Mouse (Mus musculus): Measurements from ENCODE around the gene Crabp1.

Gene Crabp1

GRCm38 (mm10) chr9:54770140-54770780, 5.7 kb downstream of the Crabp1 start:
- no peak for DNase-seq (ENCODE audit: low spot score in 2 of 2)

- no peak for DNase-seq (ENCODE audit: low spot score in 2 of 2)
Measured at GRCm38 (mm10) chr9:54776451-54776982, 12.0 kb downstream of the Crabp1 start.

DNA sequence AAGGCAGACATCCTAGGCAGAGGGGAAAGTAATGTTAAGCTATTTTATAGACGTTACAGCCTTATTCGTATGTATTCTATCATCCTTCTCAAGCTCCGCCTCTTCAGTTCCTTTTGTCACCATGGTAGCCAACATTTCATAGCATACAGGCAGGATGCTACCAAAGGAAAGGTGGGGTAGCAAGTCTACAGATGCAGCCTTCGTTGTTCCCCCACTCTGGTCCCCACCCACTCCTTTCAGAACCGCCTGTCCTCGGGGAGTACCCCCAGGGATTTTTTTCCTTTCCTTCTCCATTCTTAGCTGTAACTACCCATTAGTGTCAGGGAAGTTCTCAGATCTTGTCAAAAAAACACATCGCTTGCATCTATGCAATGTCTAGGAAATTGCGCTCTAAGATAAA, 14.7 kb downstream of the Crabp1 start:
- DNase-seq (ENCODE audit: low spot score in 2 of 2): no peak

- DNase-seq (ENCODE audit: low spot score in 2 of 2): no peak
Measured at GRCm38 (mm10) chr9:54782504-54782903, 18.0 kb downstream of the Crabp1 start.

DNA sequence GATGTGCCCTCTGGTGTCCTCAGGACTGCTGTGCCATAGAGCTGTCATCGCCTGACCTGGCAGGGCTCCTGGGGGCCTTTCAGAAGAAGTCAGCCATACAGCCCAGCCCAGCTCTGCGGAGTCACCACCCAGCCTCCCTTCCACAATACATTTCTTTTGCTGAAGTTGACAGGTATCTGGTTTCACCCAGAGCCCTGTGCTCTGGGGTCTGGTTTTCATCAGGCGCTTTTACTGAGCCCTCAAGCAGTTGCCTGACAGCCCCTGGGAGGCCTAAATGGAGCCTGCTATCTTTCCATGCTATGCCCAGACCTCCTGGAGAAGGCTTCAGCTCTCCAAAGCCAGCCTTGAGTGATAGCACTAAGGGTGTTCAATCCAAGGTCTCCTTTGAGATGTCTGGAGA, 19.5 kb downstream of the Crabp1 start:
- DNase-seq (ENCODE audit: low spot score in 2 of 2): no peak

DNA sequence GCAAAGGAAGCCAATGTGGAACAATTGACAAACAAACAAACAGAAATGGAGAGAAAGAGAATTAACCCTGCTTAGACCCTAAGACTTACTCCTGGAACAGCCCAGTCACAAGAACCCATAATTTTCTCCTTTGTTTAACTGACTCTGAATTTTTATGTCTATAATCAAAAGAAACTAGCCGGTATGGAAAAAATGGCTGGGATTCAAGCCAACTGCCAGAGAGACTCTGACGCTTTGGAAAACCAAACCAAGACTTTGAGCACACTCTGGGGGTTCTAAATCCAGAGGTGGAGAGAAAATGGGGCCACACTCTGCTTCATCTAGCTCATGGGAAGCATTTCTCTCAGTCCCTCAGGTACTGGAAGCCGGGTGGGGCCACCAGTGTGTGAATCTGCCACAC, 20.7 kb downstream of the Crabp1 start:
- no peak for DNase-seq (ENCODE audit: low spot score in 2 of 2)

DNA sequence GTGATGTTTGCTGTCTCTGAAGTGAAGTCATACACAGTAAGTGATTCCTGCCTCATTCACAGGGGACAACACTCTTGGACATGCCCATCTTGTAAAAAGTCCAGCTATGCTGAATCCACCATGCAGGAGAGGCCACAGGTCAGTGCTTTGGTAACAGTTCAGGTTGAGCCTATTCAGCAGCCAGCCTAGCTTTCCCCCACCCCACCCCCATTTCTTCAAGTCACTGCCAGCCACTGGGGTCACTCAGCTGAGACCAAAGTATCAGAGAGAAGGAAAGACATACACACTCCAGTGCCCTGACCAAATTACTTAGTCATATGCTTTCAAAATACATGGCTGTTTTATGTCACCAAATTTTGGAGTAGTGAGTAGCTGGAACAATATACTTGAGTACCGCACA, 21.5 kb downstream of the Crabp1 start:
- no peak for DNase-seq (ENCODE audit: low spot score in 2 of 2)

- DNase-seq (ENCODE audit: low spot score in 2 of 2): no peak
Measured at GRCm38 (mm10) chr9:54787760-54788159, 23.2 kb downstream of the Crabp1 start.

DNA sequence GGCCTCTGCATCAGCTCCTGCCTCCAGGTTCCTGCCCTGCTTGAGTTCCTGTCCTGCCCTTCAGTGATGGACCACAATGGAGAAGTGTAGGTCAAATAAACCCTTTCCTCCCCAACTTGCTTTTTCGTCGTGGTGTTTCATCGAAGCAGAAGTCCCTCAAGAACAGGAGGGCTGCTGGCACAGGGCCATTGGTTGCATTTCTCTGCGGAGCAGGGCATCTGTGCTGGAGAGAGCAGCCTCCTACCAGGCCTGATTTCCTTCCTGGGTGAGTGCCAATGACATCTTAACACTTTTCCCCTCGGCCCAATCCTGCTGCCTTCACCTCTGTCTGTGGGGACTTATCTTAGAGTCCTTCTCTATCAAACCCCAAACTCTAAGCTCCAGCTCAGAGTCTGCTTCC, 25.7 kb downstream of the Crabp1 start:
- no peak for DNase-seq (ENCODE audit: low spot score in 2 of 2)

GRCm38 (mm10) chr9:54801460-54801961, 37.0 kb downstream of the Crabp1 start:
- no peak for DNase-seq (ENCODE audit: low spot score in 2 of 2)

GRCm38 (mm10) chr9:54802749-54803679, 38.5 kb downstream of the Crabp1 start:
- no peak for DNase-seq (ENCODE audit: low spot score in 2 of 2)

GRCm38 (mm10) chr9:54804351-54804750, 39.8 kb downstream of the Crabp1 start:
- no peak for DNase-seq (ENCODE audit: low spot score in 2 of 2)

DNA sequence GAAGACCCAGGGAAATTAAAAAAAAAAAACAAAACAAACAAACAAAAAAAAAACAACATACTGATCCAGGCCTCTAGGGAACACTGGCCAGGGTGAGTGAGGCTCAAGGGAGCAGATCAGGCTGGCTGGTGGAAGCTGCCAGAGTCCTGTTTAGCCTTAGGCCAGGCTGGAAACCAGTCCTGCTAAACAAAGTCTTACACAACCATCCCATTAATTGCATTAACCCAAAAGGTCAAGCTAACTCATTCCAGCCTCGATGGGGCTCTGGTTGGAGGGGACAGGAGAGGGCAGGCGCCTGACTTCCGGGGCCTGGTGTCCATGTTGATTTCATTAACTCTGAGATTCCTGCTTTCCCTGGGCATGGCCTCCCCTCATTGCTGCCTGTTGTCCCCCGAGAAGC, 43.2 kb downstream of the Crabp1 start:
- no peak for DNase-seq (ENCODE audit: low spot score in 2 of 2)

DNA sequence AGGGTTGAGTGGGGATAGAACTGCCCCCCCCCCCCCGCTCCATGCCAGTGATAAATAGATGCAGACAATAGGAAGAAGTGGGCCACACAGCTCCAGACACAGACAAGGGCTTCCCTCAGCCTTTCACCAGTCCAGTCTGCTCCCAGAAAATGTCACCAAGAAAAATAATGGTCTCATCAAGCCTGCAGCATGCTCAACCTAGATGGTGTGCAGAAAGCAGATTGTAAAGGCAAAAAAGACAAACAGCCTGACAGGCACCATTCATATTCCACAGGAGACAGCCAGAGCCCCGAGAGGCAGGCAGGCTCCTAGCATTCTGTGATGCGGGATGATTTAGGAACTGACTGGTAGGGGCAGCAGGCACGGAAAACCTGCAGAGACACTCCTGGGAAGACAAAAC, 45.4 kb downstream of the Crabp1 start:
- no peak for DNase-seq (ENCODE audit: low spot score in 2 of 2)

GRCm38 (mm10) chr9:54816508-54817201, 52.1 kb downstream of the Crabp1 start:
- DNase-seq (ENCODE audit: low spot score in 2 of 2): no peak

DNA sequence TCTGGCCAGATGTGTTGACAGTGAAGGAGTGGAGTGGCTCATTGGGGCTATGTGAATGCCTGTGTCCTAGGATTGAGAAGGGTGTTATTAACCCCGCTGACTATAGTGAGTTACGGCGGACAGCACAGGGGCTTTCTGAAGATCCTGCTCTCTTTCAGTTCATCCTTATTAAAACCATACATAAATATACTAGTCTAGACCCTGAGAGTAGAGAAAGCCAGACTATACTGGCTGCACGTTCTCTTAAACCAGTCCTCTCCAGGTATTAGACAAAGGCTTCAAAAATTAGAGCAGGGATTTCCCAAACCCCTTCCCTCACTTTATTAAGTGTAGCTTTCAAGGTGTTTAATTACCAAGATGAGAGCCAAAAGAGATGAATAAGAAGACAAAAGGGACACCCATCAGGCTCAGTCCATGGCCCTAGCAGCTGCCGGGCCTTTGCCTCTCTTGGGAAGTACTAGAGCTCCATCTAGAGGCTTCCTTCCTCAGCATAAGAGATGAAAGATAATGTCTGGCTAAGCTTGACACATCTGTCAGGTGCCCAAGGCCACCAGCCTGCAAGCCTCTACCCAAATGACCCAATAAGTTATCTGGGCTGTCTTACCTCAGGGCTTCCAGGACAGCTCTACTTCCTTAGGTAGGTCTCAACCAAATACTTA, 57.0 kb downstream of the Crabp1 start:
- DNase-seq (ENCODE audit: low spot score in 2 of 2): peak in 1 of 2 experiments; percentile 24

All from frontal cortex, postnatal 10 days (tissue).